Mouse (Mus musculus) heart, adult 2 months (tissue): Measurements from ENCODE around the gene Samd14. TPM values are rescaled to one million over a fixed set of nuclear protein-coding genes. Genes with fewer than 3 reads are reported as not detected.
A peak's percentile ranks its signal among the peaks of the same experiment; 100 is the strongest.

Source experiments
- DNase-seq, 2 experiments: peaks; one replicate each; pipeline ENCODE4 v3.0.0; 2021
- H3K27ac ChIP-seq: fragments of 200-600 bp; 2 replicates; pipeline ENCODE4 v1.8.1; 2022
- H3K27me3 ChIP-seq: fragments of 200-500 bp; 2 replicates; pipeline ENCODE4 v1.6.1; 2012; ENCODE audit warnings: mild to moderate bottlenecking, low read length, inconsistent platforms, mixed read lengths; ENCODE audit not compliant: control insufficient read depth, insufficient read depth
- H3K36me3 ChIP-seq: fragments of 200-500 bp; 2 replicates; pipeline ENCODE4 v1.6.1; 2012; ENCODE audit warnings: low read length, inconsistent platforms; ENCODE audit not compliant: control insufficient read depth, insufficient read depth
- H3K4me1 ChIP-seq: fragments of 200-500 bp; 2 replicates; pipeline ENCODE4 v1.6.1; 2011; ENCODE audit warnings: low read length; ENCODE audit not compliant: control insufficient read depth, insufficient read depth
- H3K4me3 ChIP-seq: fragments of 200-600 bp; 2 replicates; pipeline ENCODE4 v1.8.1; 2022
- H3K79me2 ChIP-seq: fragments of 200-500 bp; replicated peaks from 2 replicates; pipeline ENCODE4 v1.6.1; 2012; ENCODE audit warnings: mild to moderate bottlenecking, inconsistent platforms, low read length, moderate library complexity, mixed read lengths; ENCODE audit not compliant: control insufficient read depth, insufficient read depth
- H3K9ac ChIP-seq: fragments of 200-500 bp; 2 replicates; pipeline ENCODE4 v1.6.1; 2012; ENCODE audit warnings: low read depth, mild to moderate bottlenecking, control low read depth, inconsistent platforms, low read length, mixed read lengths
- CTCF ChIP-seq: fragments of 200-600 bp; IDR thresholded peaks from 2 replicates; pipeline ENCODE4 v1.8.1; 2022; ENCODE audit warnings: antibody characterized with exemption, mild to moderate bottlenecking, moderate library complexity
- EP300 ChIP-seq: fragments of 200-500 bp; IDR thresholded peaks from 2 replicates; pipeline ENCODE4 v1.6.1; 2011; ENCODE audit warnings: low read depth, low read length, control low read depth; ENCODE audit not compliant: insufficient read depth
- POLR2A ChIP-seq: fragments of 200-500 bp; IDR thresholded peaks from 2 replicates; pipeline ENCODE4 v1.6.1; 2011; ENCODE audit warnings: mild to moderate bottlenecking, low read depth, low read length, control low read depth; ENCODE audit not compliant: insufficient read depth
- WGBS: fragments of 180-500 bp; shearing (Covaris S2); methylation state at CpG from one replicate; pipeline ENCODE4 v1.1.7; 2018; 5-methylcytosine and 5-hydroxymethylcytosine counted together
- intact Hi-C: fragments of 180-260 bp; cut with DNase I; formaldehyde crosslinking; loops from one replicate; pipeline ENCODE4 v1.15.1; 2025
- polyA plus RNA-seq: library from polyadenylated mRNA; depleted of rRNA; stranded (reverse); fragments of >200 nt; gene quantifications from 2 replicates; pipeline ENCODE4 v1.2.3, GENCODE M21; 2012
- total RNA-seq, 2 experiments: library from RNA; stranded (reverse); gene quantifications; 2 replicates each; pipeline ENCODE4 v1.2.3; 2021

Samd14 gene
- total and polyA plus RNA-seq, 3 experiments, result 1.2 to 1.9 (median 1.7) TPM

- Histone ChIP-seq H3K27ac (peak overlapping the region; percentile 85), H3K36me3 (peaks cover 2% of the 10 kb centered on the region; the same call in 1 of the 2 replicates), H3K4me1 (peaks cover 12% of the 10 kb centered on the region), H3K79me2 (no peaks in the 10 kb centered on the region), H3K4me3 (no peak overlapping the region), H3K9ac (no peak overlapping the region), H3K27me3 (no peaks in the 10 kb centered on the region)
- peak; percentile 75 to 76 for DNase-seq
- TF ChIP-seq CTCF (peak; percentile 98; the same call in 1 of the 2 replicates), POLR2A (no peak), EP300 (peak; percentile 95)
- WGBS, result 3% methylated on average over 8 of the region's 8 CpGs
- intact Hi-C loops, result loop anchor here (1.0 to 2.0 kb wide), 2 partner anchors 22 to 62 kb away; no protein-coding TSS in a partner anchor
These were observed 8.6 kb upstream of the Samd14 start for GRCm38 (mm10) chr11:95001058-95001457.

- no peak for TF ChIP-seq EP300
- no peak for TF ChIP-seq POLR2A
- no peak for TF ChIP-seq CTCF
- Histone ChIP-seq H3K36me3 (peaks cover 2% of the 10 kb centered on the region; the same call in 1 of the 2 replicates), H3K9ac (no peak overlapping the region), H3K79me2 (no peaks in the 10 kb centered on the region), H3K4me1 (peaks cover 14% of the 10 kb centered on the region), H3K27me3 (no peaks in the 10 kb centered on the region), H3K27ac (peak overlapping the region; percentile 85), H3K4me3 (no peak overlapping the region)
- intact Hi-C loops, result loop anchor here (1.0 to 2.0 kb wide), 2 partner anchors 22 to 63 kb away; no protein-coding TSS in a partner anchor
- 87% methylated on average over 21 of the region's 21 CpGs for WGBS
- DNase-seq, result peak in 1 of 2 experiments; percentile 30
These were observed 7.9 kb upstream of the Samd14 start for GRCm38 (mm10) chr11:95001584-95002347.

- peaks cover 11% of the 10 kb centered on the region for H3K4me1 ChIP-seq
- intact Hi-C loops, result no loop called here
- H3K9ac ChIP-seq, result no peak overlapping the region
- no peak overlapping the region for H3K27ac ChIP-seq
- 92% methylated on average over 8 of the region's 8 CpGs for WGBS
- TF ChIP-seq EP300 (no peak), CTCF (no peak), POLR2A (no peak)
- no peak overlapping the region for H3K4me3 ChIP-seq
- H3K79me2 ChIP-seq, result no peaks in the 10 kb centered on the region
- peaks cover 2% of the 10 kb centered on the region; the same call in 1 of the 2 replicates for H3K36me3 ChIP-seq
- no peak for DNase-seq
- H3K27me3 ChIP-seq, result no peaks in the 10 kb centered on the region
These were observed 7.0 kb upstream of the Samd14 start for GRCm38 (mm10) chr11:95002705-95003104.

GRCm38 (mm10) chr11:95004136-95004936 is 5.3 kb upstream of the Samd14 start:
- H3K36me3 ChIP-seq, result peaks cover 2% of the 10 kb centered on the region; the same call in 1 of the 2 replicates
- peaks cover 12% of the 10 kb centered on the region for H3K4me1 ChIP-seq
- 74% methylated on average over 12 of the region's 12 CpGs for WGBS
- peak overlapping the region; percentile 20; the same call in 1 of the 2 replicates for H3K27ac ChIP-seq
- intact Hi-C loops, result no loop called here
- no peak overlapping the region for H3K9ac ChIP-seq
- DNase-seq, result peak in 1 of 2 experiments; percentile 36
- H3K27me3 ChIP-seq, result no peaks in the 10 kb centered on the region
- TF ChIP-seq POLR2A (no peak), CTCF (no peak), EP300 (no peak)
- H3K79me2 ChIP-seq, result no peaks in the 10 kb centered on the region
- no peak overlapping the region for H3K4me3 ChIP-seq

GRCm38 (mm10) chr11:95004937-95005198 is 4.8 kb upstream of the Samd14 start:
- intact Hi-C loops, result no loop called here
- TF ChIP-seq POLR2A (no peak), CTCF (no peak), EP300 (no peak)
- Histone ChIP-seq H3K9ac (no peak overlapping the region), H3K4me3 (no peak overlapping the region), H3K36me3 (peaks cover 2% of the 10 kb centered on the region; the same call in 1 of the 2 replicates), H3K79me2 (no peaks in the 10 kb centered on the region), H3K4me1 (peaks cover 12% of the 10 kb centered on the region), H3K27ac (no peak overlapping the region; the same call in 1 of the 2 replicates), H3K27me3 (no peaks in the 10 kb centered on the region)
- 46% methylated on average over 6 of the region's 6 CpGs for WGBS
- no peak for DNase-seq

GRCm38 (mm10) chr11:95006038-95006437 is 3.6 kb upstream of the Samd14 start:
- Histone ChIP-seq H3K9ac (no peak overlapping the region), H3K27ac (peak overlapping the region; percentile 43; the same call in 1 of the 2 replicates), H3K79me2 (no peaks in the 10 kb centered on the region), H3K4me1 (peaks cover 9% of the 10 kb centered on the region), H3K27me3 (peaks cover 3% of the 10 kb centered on the region; the same call in 1 of the 2 replicates), H3K36me3 (peaks cover 2% of the 10 kb centered on the region; the same call in 1 of the 2 replicates), H3K4me3 (no peak overlapping the region)
- TF ChIP-seq POLR2A, result no peak
- TF ChIP-seq EP300, result no peak
- no peak for TF ChIP-seq CTCF
- WGBS, result 42% methylated on average over 4 of the region's 4 CpGs
- intact Hi-C loops, result loop anchor here (2.0 kb wide), 1 partner anchor 35 kb away; the partner anchor contains the start of gene Pdk2
- peak in 1 of 2 experiments; percentile 33 for DNase-seq
